Mouse (Mus musculus): ENCODE measurements around the gene Gnai3.

GRCm38 (mm10) chr3:108062648-108063047 lies 83.3 kb downstream of the Gnai3 start:
- no peak for TF ChIP-seq CTCF (IDR thresholded peaks at IDR 0.05; ENCODE audit: borderline replicate concordance, control insufficient read depth, extremely low read depth, insufficient read depth, low read length, poor library complexity)
- TF ChIP-seq POLR2A (IDR thresholded peaks at IDR 0.05; ENCODE audit: control insufficient read depth, extremely low read depth, insufficient read depth, low read length, poor library complexity) = no peak
